Mouse (Mus musculus) heart, adult 18-20 months (tissue): ENCODE data around the gene Slc9a3r2. TPM values are rescaled to one million over a fixed set of nuclear protein-coding genes. Genes with fewer than 3 reads are reported as not detected.
A peak's percentile ranks its signal among the peaks of the same experiment; 100 is the strongest.
"Not testable (repeated sequence)": the region's sequence is repeated elsewhere in the genome, so short reads cannot be mapped to it uniquely, and the experiment has no call there.

Source experiments
- DNase-seq, 2 experiments: peaks; one replicate each; pipeline ENCODE4 v3.0.0; 2021 to 2022; ENCODE audit warnings: mixed read lengths in 1 of 2
- long read RNA-seq, 2 experiments: library from polyadenylated mRNA; stranded (forward); transcript quantifications; one replicate each; pipeline ENCODE4 v2.0.0; 2021
- total RNA-seq, 2 experiments: library from RNA; stranded (reverse); gene quantifications; 2 replicates each; pipeline ENCODE4 v1.2.3; 2021

Slc9a3r2 gene
- 100 to 1,000 TPM in 1 of 2 experiments, 10 to 100 TPM in 1; 88.2 to 103 TPM for total RNA-seq
- long read RNA-seq, experiment 1, transcript Slc9a3r2-201 (7 exons, 2,136 nt): major isoform, 119 of 247 reads
- long read RNA-seq, experiment 1, transcript Slc9a3r2-202 (6 exons, 1,717 nt): minor isoform, 36 of 247 reads
- long read RNA-seq, experiment 1, partial matches to known transcripts: 3 of 247 reads
- long read RNA-seq, experiment 1, other reads (novel, unspliced or antisense): 81 of 247 reads
- long read RNA-seq, experiment 2, transcript Slc9a3r2-201 (7 exons, 2,136 nt): major isoform, 44 of 117 reads
- long read RNA-seq, experiment 2, transcript Slc9a3r2-202 (6 exons, 1,717 nt): minor isoform, 8 of 117 reads
- long read RNA-seq, experiment 2, partial matches to known transcripts: 2 of 117 reads
- long read RNA-seq, experiment 2, other reads (novel, unspliced or antisense): 56 of 117 reads

DNA sequence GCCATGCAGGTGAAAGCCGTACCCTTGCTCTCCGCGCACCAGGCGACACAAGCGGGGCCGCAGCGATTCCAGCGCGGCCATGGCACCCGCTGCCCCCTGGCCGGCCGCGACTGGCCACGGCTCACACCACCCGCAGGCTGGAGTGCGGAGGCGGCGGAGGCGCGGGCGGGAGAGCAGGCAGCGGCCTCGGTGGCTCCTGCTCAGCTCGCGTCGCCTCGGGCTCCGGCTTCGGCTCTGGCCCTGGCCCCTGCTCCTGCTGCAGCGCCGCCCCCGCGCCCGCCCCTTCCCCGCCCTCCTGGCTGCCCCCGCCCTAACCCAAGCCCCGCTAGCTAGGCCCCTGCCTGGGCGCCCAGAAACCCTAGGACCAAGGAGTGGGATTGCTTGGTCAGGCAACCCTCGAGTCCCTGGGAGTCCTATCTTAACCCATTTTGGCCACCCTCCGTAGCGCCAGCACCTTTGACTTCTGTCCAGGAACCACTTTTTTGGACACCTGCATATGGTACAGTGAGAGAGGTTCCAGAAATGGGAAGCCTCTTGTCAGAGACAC, at the start of gene Slc9a3r2:
Gene Slc9a3r2 (minus strand): TSS at position 258 of the 547 bp plus-strand sequence.
- peak; percentile 77 to 80 for DNase-seq

DNA sequence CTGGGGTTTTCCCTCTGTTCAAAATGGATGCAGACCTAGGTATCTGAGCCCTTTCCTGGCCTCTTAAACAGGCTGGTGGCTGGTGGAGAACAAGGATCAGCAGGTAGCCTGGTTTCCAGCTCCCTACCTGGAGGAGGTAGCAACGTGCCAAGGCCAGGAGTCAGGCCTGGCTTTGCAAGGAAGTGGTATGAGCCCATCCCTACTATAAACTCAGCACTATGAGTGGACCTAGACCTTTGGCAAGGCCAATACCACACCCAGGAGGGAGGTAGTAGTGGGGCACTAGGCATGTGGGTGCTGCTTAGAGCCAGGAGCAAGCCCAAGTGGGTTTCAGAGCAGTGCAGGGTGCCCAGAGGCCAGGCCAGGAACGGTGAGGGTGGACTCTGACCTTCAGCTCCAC, 49.3 kb upstream of the Slc9a3r2 start:
- DNase-seq: no peak

DNA sequence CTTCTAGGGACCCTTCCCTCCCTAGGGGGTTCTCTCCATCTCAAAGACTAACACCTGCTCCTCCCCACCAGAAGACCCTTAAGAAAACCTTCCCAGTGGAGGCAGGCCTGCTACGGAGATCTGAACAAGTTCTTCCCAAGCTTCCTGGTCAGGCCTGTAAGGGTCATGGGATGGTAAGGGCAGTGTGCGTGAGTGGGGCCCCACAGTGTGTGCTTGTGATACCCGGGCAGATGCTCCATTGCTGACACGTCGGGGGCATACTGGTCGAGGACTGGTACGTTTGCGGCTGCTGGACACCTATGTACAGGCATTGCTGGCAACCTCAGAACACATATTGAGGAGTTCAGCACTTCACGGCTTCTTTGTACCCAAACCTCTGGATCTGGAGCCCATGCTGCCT, 48.6 kb upstream of the Slc9a3r2 start:
- DNase-seq: no peak

DNA sequence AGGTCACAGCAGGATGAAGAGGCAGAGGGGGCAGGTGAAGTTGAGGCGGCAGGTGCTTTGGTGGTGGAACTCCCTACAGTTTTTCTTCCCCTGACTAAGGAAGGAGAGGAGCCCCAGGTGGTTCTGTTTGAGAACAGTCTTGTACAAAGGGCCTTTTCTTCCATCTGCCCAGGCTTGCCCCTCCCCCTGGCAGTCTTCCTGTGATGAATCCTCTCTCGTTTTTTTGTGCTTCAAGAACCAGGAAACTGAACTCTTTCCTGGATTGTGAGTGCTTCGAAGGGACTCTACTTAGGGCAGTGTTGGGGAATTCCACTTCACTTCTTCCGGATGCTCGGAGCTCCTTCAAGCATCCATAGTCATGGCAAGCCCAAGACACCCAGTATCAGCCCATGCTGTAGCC, 47.9 kb upstream of the Slc9a3r2 start:
- DNase-seq: no peak

- peak; percentile 87 to 93 for DNase-seq
These were observed 46.0 kb upstream of the Slc9a3r2 start, which contains the start of the genes Gfer and Noxo1 for GRCm38 (mm10) chr17:24696011-24696697. Gfer (minus strand) TSS chr17:24696156. Noxo1 (plus strand) TSS chr17:24696234.

DNA sequence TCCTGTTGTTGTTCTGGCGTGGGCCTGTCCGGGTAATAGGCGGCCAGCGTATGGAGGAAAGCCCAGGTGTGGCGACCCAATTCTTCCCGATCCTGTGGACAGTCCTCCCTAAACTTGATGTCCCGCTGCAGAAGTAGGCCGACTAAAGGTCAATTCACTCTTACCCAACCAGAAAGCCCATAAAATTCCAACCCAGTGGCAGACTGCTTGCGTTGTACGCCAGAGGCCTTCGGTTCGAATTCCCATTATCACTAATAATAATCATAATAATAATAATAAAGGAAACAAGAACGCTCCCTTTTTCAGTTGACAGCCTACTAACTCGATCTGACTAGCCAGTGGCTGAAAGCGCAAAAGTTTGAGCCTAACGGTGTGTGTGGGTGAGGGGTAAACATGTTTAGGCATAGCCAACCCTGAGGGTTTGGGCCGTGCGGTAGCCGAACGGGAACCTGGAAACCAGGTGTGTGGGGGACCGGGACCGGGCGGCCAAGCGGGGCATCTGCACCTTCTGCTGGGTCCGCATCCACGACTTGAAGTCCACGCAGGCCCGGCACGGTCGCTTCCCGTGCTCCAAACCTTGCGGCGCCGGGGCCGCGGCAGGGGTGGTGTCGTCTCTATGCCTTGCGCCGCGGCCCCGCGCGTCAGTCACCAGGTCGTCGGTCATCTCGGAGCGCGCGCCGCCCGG, 45.3 kb upstream of the Slc9a3r2 start:
- DNase-seq: no peak

DNA sequence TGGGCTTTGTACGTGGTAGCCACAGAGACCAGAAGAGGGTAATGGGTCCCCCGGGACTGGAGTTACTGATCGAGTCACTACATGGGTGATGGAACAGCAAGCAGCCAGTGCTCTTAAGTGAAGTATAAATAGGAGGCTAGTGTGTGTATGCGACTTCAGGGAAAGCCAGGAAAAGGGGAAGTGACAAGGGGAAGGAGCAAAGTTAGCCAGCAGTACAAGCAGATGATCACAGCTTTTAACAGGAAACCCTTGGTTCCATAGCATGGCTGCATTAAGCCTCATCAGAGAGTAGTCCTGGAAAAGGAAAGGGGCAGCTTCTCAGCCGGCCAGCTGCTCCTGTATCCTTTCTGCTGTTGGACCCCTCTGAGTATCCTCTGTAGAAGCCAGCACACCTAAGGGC, 42.3 kb upstream of the Slc9a3r2 start:
- peak in 1 of 2 experiments; percentile 28 for DNase-seq

- no peak for DNase-seq
These were observed 39.3 kb upstream of the Slc9a3r2 start, which contains the start of gene Syngr3 for GRCm38 (mm10) chr17:24689251-24690081. Syngr3 (minus strand) TSS chr17:24689955.

GRCm38 (mm10) chr17:24687599-24687998, 37.5 kb upstream of the Slc9a3r2 start:
- DNase-seq: no peak

GRCm38 (mm10) chr17:24687146-24687595, 37.0 kb upstream of the Slc9a3r2 start:
- DNase-seq: peak; percentile 63 to 64

DNA sequence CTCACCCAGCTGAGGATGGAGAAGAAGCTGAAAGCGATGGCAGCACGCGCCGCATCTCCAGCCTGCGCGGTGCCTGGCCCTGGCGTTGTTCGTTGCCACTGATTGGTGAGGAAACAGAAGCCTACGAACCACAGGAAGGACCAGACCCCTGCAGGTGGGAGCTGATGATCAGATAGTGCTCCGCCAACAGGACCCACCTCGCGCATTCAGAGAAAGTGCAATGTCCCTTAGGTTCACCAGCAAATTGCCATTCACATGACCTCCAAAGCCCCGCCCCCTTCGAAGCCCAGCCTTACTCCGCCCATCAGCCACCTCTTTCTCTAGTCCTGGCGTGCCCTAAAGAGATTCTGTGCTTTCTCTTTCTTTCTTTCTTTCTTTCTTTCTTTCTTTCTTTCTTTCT, 36.4 kb upstream of the Slc9a3r2 start:
- peak in 1 of 2 experiments; percentile 28 for DNase-seq

DNA sequence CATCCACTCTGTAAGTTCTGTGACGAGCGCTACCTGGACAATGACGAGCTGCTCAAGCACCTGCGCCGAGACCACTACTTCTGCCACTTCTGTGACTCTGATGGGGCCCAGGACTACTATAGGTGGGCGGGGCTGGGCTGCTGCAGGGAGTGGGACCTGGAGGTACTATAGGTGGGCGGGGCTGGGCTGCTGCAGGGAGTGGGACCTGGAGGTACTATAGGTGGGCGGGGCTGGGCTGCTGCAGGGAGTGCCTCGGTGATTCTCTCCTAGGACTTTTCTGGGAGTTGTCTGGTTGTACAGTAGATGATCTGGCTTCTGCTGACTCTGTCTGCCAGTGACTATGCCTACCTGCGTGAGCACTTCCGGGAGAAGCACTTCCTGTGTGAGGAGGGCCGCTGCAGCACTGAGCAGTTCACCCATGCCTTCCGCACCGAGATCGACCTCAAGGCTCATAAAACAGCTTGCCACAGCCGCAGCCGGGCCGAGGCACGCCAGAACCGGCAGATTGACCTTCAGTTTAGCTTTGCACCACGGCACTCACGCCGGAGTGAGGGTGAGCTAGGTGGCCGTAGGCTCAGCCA, 27.5 kb upstream of the Slc9a3r2 start:
- DNase-seq: no peak

DNA sequence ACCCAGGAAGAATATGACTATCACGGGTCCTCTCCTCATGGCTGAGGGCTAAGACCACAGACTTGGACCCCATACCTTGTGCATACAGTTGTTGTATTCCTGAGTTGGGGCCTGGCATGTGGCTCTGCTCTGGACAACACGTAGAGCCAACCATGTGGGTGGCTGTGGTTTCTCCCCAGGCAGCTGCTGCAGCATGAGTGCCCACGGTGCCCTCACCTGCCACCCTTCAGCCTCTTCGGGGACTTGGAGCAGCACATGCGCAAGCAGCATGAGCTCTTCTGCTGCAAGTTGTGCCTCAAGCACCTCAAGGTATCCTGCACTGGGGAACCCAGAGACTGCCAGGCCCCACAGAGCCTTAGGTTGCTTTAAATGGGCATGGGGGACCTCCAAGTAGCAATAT, 26.8 kb upstream of the Slc9a3r2 start:
- no peak for DNase-seq

DNA sequence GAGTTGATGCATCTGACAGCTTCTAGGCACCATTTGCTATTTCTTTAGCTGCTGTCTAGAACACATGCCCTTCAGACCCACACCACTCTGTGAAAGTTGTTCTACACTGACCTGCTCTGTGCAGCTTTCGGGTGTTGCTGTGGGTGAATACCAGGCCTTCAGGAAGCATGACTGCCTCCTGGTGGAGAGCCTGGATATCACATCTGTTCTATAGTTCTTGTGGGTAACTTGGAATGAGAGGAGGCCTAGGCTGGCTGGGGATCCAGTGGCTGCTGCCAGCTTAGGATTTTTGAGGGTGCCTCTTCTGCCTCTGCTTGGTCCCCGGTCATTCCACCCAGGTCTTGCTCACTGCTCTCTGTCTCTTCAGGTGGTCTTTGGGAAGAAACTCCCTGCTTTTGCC, 26.1 kb upstream of the Slc9a3r2 start:
- DNase-seq: peak; percentile 59 to 81

DNA sequence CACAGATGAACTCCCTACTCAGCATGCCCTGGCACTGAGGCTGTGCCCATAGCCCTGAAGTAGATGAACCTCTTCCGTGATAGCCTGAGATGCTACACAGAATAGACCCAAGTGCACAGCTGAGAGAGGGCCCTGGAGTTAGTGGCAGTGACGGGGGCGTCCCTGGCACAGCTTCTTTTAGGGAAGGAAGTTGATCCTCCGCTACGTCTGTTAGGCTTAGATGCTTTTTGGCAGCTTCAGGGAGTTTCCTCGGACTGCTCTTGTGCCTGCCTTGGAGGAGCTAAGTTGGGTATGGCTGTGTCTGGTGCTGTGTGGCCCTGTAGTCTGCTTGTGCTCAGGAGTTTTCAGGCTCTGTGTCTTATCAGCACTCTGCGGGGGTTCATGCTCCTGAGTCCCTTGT, 24.1 kb upstream of the Slc9a3r2 start:
- no peak for DNase-seq

GRCm38 (mm10) chr17:24672141-24672540, 22.0 kb upstream of the Slc9a3r2 start:
- DNase-seq: peak; percentile 60 to 82

- DNase-seq: no peak
These were observed 21.2 kb upstream of the Slc9a3r2 start for GRCm38 (mm10) chr17:24671346-24671745.

GRCm38 (mm10) chr17:24670246-24670844, 20.2 kb upstream of the Slc9a3r2 start:
- no peak for DNase-seq

DNA sequence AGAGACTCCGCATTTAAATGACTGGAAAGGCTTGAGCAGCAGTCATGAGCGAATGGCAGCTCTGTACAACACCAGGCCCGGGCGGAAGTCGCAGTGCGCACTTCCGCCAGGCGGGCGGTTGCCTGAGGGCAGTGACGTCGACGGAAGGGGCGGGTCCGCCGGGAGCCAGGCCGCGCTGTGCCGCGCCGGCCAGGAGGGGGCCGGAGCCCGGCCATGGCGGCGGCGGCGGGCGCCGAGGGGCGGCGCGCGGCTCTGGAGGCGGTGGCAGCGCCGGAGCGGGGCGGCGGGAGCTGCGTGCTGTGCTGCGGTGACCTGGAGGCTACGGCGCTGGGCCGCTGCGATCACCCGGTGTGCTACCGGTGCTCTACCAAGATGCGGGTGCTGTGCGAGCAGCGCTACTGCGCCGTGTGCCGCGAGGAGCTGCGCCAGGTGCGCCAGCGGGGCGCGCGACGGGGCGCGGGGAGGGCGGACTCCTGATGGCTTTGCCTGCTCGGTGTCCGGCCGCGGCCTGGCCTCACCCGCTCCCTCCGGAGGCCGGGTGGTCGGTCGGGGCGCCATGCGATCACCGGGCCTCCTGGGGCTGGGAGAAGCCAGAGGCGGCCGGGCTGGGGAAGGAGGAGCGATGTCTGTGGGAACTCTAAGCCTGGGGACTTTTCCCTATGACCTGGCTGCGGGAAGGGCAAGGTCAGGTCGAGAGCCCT, 19.6 kb upstream of the Slc9a3r2 start, which contains the start of gene Zfp598:
Gene Zfp598 (plus strand): TSS at position 143 of the 701 bp plus-strand sequence.
- peak; percentile 95 to 96 for DNase-seq

GRCm38 (mm10) chr17:24669214-24669544, 19.1 kb upstream of the Slc9a3r2 start:
- not testable (repeated sequence) for DNase-seq
